Mouse (Mus musculus) hindbrain, embryonic 14.5 days (tissue): Measurements from ENCODE around the gene Erich6b. TPM values are rescaled to one million over a fixed set of nuclear protein-coding genes. Genes with fewer than 3 reads are reported as not detected.

ENCODE experiments used
- polyA plus RNA-seq: library from polyadenylated mRNA; unstranded; fragments of >200 nt; fragmentation: Nextera tagmentation; extraction: Ambion mirVana; gene quantifications from 2 replicates; pipeline ENCODE4 v1.2.1, GENCODE M21; 2014

The Erich6b gene
- polyA plus RNA-seq, 1 experiment from 2014 or later: not detected

Other genes starting within 250 kb of the Erich6b start
- gene Siah3, start 186.3 kb upstream of the Erich6b start, polyA plus RNA-seq: 7.7 and 9.1 TPM in 2 replicates
- gene Spert, start 49.1 kb upstream of the Erich6b start, polyA plus RNA-seq: not detected in 2 replicates
- 23.1 and 23.8 TPM in 2 replicates for gene Cog3, start 112.3 kb downstream of the Erich6b start, polyA plus RNA-seq
- 10.5 and 12.8 TPM in 2 replicates for gene Slc25a30, start 144.8 kb downstream of the Erich6b start, polyA plus RNA-seq
- gene Tpt1, start 202.8 kb downstream of the Erich6b start, polyA plus RNA-seq: 775 and 871 TPM in 2 replicates